Mouse (Mus musculus): Measurements from ENCODE around the gene Hfm1. TPM values are rescaled to one million over a fixed set of nuclear protein-coding genes. Genes with fewer than 3 reads are reported as not detected.
A peak's percentile ranks its signal among the peaks of the same experiment; 100 is the strongest.

Hfm1 gene
- total RNA-seq, 2 experiments from 2014 or later = 0.13 to 0.33 TPM

- no peak for DNase-seq
Measured at GRCm38 (mm10) chr5:106843906-106844305, 82.2 kb downstream of the Hfm1 start.

GRCm38 (mm10) chr5:106833025-106833424 is 93.1 kb downstream of the Hfm1 start:
- no peak for DNase-seq

GRCm38 (mm10) chr5:106831401-106831800 is 94.7 kb downstream of the Hfm1 start:
- DNase-seq = no peak

- no peak for DNase-seq
Measured at GRCm38 (mm10) chr5:106830775-106831174, 95.3 kb downstream of the Hfm1 start.

- no peak for DNase-seq
Measured at GRCm38 (mm10) chr5:106826740-106827139, 99.4 kb downstream of the Hfm1 start.

- no peak for DNase-seq
Measured at GRCm38 (mm10) chr5:106826044-106826443, 100.1 kb downstream of the Hfm1 start.

GRCm38 (mm10) chr5:106825301-106825853 is 100.7 kb downstream of the Hfm1 start:
- DNase-seq = peak; percentile 34 to 50

GRCm38 (mm10) chr5:106824716-106825115 is 101.4 kb downstream of the Hfm1 start:
- no peak for DNase-seq

- no peak for DNase-seq
Measured at GRCm38 (mm10) chr5:106819630-106820029, 106.5 kb downstream of the Hfm1 start.

- no peak for DNase-seq
Measured at GRCm38 (mm10) chr5:106815923-106816654, 110.0 kb downstream of the Hfm1 start.

- no peak for DNase-seq
Measured at GRCm38 (mm10) chr5:106814611-106815010, 111.5 kb downstream of the Hfm1 start.

GRCm38 (mm10) chr5:106803094-106803493 is 123.0 kb downstream of the Hfm1 start:
- DNase-seq = peak; percentile 82

- DNase-seq = peak; percentile 87 to 90
Measured at GRCm38 (mm10) chr5:106801886-106802798, 124.0 kb downstream of the Hfm1 start.

GRCm38 (mm10) chr5:106801215-106801863 is 124.8 kb downstream of the Hfm1 start:
- no peak for DNase-seq

GRCm38 (mm10) chr5:106797896-106798295 is 128.2 kb downstream of the Hfm1 start:
- no peak for DNase-seq

GRCm38 (mm10) chr5:106791241-106791572 is 134.9 kb downstream of the Hfm1 start:
- DNase-seq = peak; percentile 28 to 31

GRCm38 (mm10) chr5:106790496-106791240 is 135.5 kb downstream of the Hfm1 start:
- DNase-seq = no peak

Data from adrenal gland, postnatal 36 days (tissue).